Mouse (Mus musculus) lung, adult 2 months (tissue): ENCODE measurements around the gene Lim2.

Experiments
- CTCF ChIP-seq: fragments of 200-500 bp; IDR thresholded peaks from 2 replicates; pipeline ENCODE4 v1.5.1; 2011; ENCODE audit warnings: mild to moderate bottlenecking, low read length, control low read depth; ENCODE audit not compliant: insufficient read depth
- POLR2A ChIP-seq: fragments of 200-500 bp; IDR thresholded peaks from 2 replicates; pipeline ENCODE4 v1.6.1; 2011; ENCODE audit warnings: low read depth, mild to moderate bottlenecking, control low read depth, low read length, borderline replicate concordance; ENCODE audit errors: extremely low read depth

GRCm38 (mm10) chr7:43442684-43443083, 15.2 kb downstream of the Lim2 start:
- TF ChIP-seq CTCF (no peak), POLR2A (no peak)
